Mouse (Mus musculus) small intestine, adult 2 months (tissue): ENCODE results near the gene Thop1. TPM values are rescaled to one million over a fixed set of nuclear protein-coding genes. Genes with fewer than 3 reads are reported as not detected.
A peak's percentile ranks its signal among the peaks of the same experiment; 100 is the strongest.

Experiments used
- H3K27ac ChIP-seq: fragments of 200-500 bp; 2 replicates; pipeline ENCODE4 v1.5.1; 2012; ENCODE audit warnings: low read depth, low read length, control low read depth, inconsistent platforms; ENCODE audit not compliant: insufficient read depth
- H3K27me3 ChIP-seq: fragments of 200-500 bp; 2 replicates; pipeline ENCODE4 v1.6.1; 2012; ENCODE audit warnings: mild to moderate bottlenecking, moderate library complexity, low read length, inconsistent platforms; ENCODE audit not compliant: control insufficient read depth, insufficient read depth
- H3K36me3 ChIP-seq: fragments of 200-500 bp; 2 replicates; pipeline ENCODE4 v1.6.1; 2012; ENCODE audit warnings: mild to moderate bottlenecking, low read length, control low read depth, inconsistent platforms; ENCODE audit not compliant: control insufficient read depth, insufficient read depth
- H3K4me1 ChIP-seq: fragments of 200-500 bp; 2 replicates; pipeline ENCODE4 v1.6.1; 2012; ENCODE audit warnings: low read length, inconsistent platforms, mixed read lengths; ENCODE audit not compliant: control insufficient read depth, insufficient read depth, insufficient read length
- H3K4me3 ChIP-seq: fragments of 200-500 bp; 2 replicates; pipeline ENCODE4 v1.5.1; 2012; ENCODE audit warnings: low read depth, mild to moderate bottlenecking, control low read depth, inconsistent platforms, low read length, moderate library complexity
- CTCF ChIP-seq: fragments of 200-500 bp; IDR thresholded peaks from 2 replicates; pipeline ENCODE4 v1.5.1; 2012; ENCODE audit warnings: low read depth, mild to moderate bottlenecking, control low read depth, inconsistent platforms, low read length, moderate library complexity, mixed read lengths; ENCODE audit not compliant: insufficient replicate concordance, insufficient read length; ENCODE audit errors: extremely low read depth
- POLR2A ChIP-seq: fragments of 200-500 bp; IDR thresholded peaks from 2 replicates; pipeline ENCODE4 v1.6.1; 2012; ENCODE audit warnings: low read depth, mild to moderate bottlenecking, control low read depth, inconsistent platforms, low read length, moderate library complexity
- WGBS: fragments of 180-500 bp; shearing (Covaris S2); methylation state at CpG from one replicate; pipeline ENCODE4 v1.1.7; 2018; 5-methylcytosine and 5-hydroxymethylcytosine counted together
- polyA plus RNA-seq: library from polyadenylated mRNA; depleted of rRNA; stranded (reverse); fragments of >200 nt; gene quantifications from 2 replicates; pipeline ENCODE4 v1.2.3, GENCODE M21; 2012

The Thop1 gene
- polyA plus RNA-seq, 1 experiment: 33.3 TPM

DNA sequence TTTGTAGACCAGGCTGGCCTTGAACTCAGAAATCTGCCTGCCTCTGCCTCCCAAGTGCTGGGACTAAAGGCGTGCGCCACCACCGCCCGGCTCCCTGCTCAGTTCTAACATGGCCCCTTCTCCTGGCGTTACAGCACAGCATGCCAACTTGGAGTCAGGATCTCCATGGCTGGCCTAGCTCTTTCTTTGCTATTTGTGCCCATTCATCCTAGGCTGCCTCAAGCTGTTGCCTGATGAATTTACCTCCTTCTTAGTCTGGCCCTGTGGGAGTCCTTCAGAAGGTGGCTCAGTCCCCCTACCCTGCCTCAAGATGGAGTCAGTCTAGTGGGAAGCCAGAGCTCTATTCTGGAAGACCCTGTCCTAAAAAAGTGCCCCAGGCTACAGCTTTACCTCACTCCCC lies 43.0 kb upstream of the Thop1 start:
- peaks cover 10% of the 10 kb centered on the region for H3K36me3 ChIP-seq
- H3K4me1 ChIP-seq: peaks cover 2% of the 10 kb centered on the region; the same call in 1 of the 2 replicates
- no peak overlapping the region for H3K4me3 ChIP-seq
- peaks cover 23% of the 10 kb centered on the region for H3K27me3 ChIP-seq
- H3K27ac ChIP-seq: no peak overlapping the region
- TF ChIP-seq POLR2A: no peak
- TF ChIP-seq CTCF: no peak
- WGBS: 90% methylated on average over 5 of the region's 5 CpGs

DNA sequence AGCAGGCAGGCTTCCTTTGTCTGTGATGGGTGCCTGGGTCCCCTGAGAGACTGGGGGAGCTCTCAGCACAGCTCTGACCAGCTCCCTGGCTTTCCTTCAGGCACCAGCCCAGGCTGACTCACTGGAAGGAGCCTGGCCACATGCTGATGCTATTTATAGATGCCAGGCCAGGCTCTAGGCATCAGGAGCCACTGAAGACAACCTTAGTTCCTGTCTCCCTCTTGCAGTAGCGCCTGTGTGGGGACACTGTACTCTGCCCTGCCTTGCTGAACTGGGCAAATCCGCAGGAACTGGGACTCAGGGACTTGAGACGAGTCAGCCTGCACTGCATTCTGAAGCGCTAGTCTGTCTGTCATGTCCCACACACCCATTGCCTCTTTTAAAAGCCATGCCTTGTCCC lies 42.5 kb upstream of the Thop1 start:
- peaks cover 2% of the 10 kb centered on the region; the same call in 1 of the 2 replicates for H3K4me1 ChIP-seq
- H3K27me3 ChIP-seq: peaks cover 20% of the 10 kb centered on the region
- H3K27ac ChIP-seq: no peak overlapping the region
- no peak overlapping the region for H3K4me3 ChIP-seq
- TF ChIP-seq CTCF (no peak), POLR2A (no peak)
- H3K36me3 ChIP-seq: peaks cover 10% of the 10 kb centered on the region
- WGBS: 47% methylated on average over 4 of the region's 4 CpGs

DNA sequence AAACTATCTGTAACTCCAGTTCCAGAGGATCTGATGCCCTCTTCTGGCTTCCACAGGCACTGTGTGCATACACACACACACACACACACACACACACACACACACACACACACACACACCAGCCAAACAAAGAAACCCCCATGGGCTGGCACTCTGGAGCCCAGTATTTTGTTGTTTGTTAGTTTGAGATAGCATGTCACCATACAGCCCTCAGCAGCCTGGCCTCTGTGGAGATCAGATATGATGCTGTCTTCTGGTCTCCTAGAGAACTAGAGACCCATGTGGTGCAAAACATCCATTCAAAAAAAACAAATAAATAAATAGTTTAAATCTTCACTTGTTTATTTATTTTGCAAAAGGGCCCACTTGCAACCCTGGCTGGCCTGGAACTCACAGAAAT lies 41.6 kb upstream of the Thop1 start:
- H3K36me3 ChIP-seq: peaks cover 11% of the 10 kb centered on the region

DNA sequence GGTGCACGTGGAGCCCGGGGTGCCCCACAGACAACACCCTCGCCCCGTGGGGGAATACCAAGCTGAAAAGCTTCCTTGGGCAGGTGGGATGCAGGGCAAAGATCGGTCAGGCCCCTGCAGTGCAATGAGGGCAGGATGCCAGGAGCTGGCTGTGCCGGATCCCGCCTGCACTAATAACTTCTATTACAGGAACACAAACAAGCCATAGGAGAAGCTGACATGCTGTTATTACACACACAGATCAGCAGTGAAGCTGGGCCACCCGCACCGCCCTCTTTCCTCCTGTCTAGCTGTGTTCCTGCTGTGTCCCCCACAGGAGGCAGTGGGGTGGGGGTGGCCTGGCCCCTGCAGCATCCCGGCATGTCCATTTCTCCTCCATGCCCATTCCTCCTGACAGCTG lies 40.8 kb upstream of the Thop1 start:
- Histone ChIP-seq H3K27ac (no peak overlapping the region), H3K27me3 (peaks cover 15% of the 10 kb centered on the region), H3K36me3 (peaks cover 13% of the 10 kb centered on the region), H3K4me1 (peaks cover 2% of the 10 kb centered on the region; the same call in 1 of the 2 replicates), H3K4me3 (no peak overlapping the region)
- 50% methylated on average over 10 of the region's 10 CpGs for WGBS
- no peak for TF ChIP-seq POLR2A
- no peak for TF ChIP-seq CTCF

More for the DNA sequence above, 41.6 kb upstream of the Thop1 start:
- Histone ChIP-seq H3K27ac (no peak overlapping the region), H3K27me3 (peaks cover 15% of the 10 kb centered on the region), H3K4me3 (no peak overlapping the region), H3K4me1 (peaks cover 2% of the 10 kb centered on the region; the same call in 1 of the 2 replicates)
- no peak for TF ChIP-seq CTCF

DNA sequence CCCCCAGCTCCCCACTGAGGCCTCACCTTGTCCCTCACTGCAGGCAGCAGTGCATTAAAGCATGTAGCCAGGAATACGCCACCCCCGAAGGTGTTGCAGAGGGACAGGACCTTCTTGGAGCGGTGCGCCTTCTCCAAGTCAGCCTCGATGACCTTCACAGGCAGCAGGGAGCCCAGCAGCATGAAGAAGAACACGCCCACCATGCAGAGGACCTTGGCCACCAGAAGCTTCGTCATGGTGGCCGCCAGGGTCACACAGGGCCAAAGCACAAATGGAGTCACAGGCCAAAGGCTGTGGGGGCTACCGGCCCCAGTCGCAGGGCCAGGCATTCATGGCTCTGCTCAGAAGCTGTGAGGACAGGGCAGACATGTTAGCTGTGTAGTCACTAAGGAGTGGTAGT lies 36.2 kb upstream of the Thop1 start:
- H3K4me3 ChIP-seq: no peak overlapping the region
- 77% methylated on average over 10 of the region's 10 CpGs for WGBS
- TF ChIP-seq POLR2A: no peak
- no peak for TF ChIP-seq CTCF

DNA sequence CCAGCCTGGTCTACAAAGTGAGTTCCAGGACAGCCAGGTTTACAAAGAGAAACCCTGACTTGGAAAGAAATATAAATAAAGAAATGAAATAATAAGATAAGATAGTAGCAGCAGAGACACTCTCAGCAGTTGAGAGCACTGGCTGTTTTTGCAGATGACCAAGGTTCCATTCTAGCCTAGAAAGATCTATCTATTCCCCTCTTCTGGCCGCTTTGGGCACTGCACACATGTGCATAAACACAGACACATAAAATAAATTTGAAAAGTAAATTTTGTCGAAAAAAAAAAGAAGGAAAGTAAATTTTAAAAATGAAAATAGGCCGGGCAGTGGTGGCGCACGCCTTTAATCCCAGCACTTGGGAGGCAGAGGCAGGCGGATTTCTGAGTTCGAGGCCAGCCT lies 33.6 kb upstream of the Thop1 start:
- Histone ChIP-seq H3K36me3 (peaks cover 7% of the 10 kb centered on the region; the same call in 1 of the 2 replicates), H3K27ac (no peak overlapping the region), H3K4me1 (peaks cover 1% of the 10 kb centered on the region; the same call in 1 of the 2 replicates), H3K27me3 (no peaks in the 10 kb centered on the region), H3K4me3 (no peak overlapping the region)
- WGBS: 73% methylated on average over 7 of the region's 7 CpGs
- TF ChIP-seq CTCF: no peak
- no peak for TF ChIP-seq POLR2A

More for the DNA sequence above, 36.2 kb upstream of the Thop1 start:
- Histone ChIP-seq H3K27ac (no peak overlapping the region), H3K36me3 (peaks cover 13% of the 10 kb centered on the region), H3K27me3 (no peaks in the 10 kb centered on the region), H3K4me1 (no peaks in the 10 kb centered on the region)

DNA sequence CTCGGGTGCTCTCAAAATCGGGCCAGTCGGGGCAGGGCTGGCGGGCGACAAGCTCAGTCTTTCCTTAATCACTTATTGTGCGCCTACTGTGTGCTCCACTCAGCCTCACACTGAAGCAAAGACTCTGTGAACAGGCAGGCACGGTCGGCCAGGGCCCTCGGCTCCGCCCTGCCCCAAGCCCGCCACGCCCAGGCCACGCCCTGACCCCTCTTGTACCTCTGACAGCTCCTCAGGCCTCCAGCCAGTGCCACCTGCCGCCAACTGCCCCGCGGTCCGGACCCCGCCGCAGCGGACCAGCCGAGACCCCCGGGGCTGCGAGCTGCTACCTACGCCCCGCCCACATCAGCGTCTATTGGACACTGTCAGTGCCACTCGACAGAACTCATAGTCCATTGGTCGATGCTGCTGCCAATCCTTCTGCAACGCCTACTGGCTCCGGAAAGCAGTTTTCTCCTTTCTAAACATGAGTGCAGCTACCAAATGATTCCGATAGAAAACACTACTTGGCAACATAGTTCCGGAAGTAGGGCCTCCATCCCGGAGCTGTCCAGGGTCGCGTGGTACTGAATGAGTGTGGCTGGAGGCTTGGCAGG lies 32.8 kb upstream of the Thop1 start, which contains the start of gene Slc39a3:
TSS of gene Slc39a3 (minus strand) at position 439 of the 593 bp plus-strand sequence.
- Histone ChIP-seq H3K4me1 (peaks cover 3% of the 10 kb centered on the region; the same call in 1 of the 2 replicates), H3K27me3 (no peaks in the 10 kb centered on the region), H3K4me3 (peak within 1 kb of the TSS; percentile 88), H3K27ac (no peak within 1 kb of the TSS), H3K36me3 (peaks cover 4% of the 10 kb centered on the region; the same call in 1 of the 2 replicates)
- WGBS: under 1% methylated on average over 35 of the region's 35 CpGs
- TF ChIP-seq CTCF (no peak), POLR2A (peak; percentile 41; the same call in 1 of the 2 replicates)
